Mouse (Mus musculus): ENCODE measurements around the gene Akap17b. TPM values are rescaled to one million over a fixed set of nuclear protein-coding genes. Genes with fewer than 3 reads are reported as not detected.

Gene Akap17b
- total and polyA plus RNA-seq, 3 experiments, result 1.7 to 4.3 (median 2.9) TPM

GRCm38 (mm10) chrX:36640046-36640445 lies 5.1 kb downstream of the Akap17b start:
- H3K27me3 ChIP-seq (replicated peaks), result no peaks in the 10 kb centered on the region
- dilution Hi-C loops (cut with MboI; ENCODE audit: extremely low pct_ligation_motif_present, extremely low pct_unique_long_range_greater_than_20kb, low sequenced_read_pairs) (no loop called here), in situ Hi-C loops (cut with MboI; ENCODE audit: low pct_ligation_motif_present, low pct_unique_long_range_greater_than_20kb, low sequenced_read_pairs) (no loop called here)
- DNase-seq (ENCODE audit: extremely low read depth), result no peak
- H3K9ac ChIP-seq (ENCODE audit: insufficient read depth, low read depth), result no peak overlapping the region
- peaks cover 0 to 4% of the 10 kb centered on the region in 2 experiments; a peak in 1 of 4 replicates for H3K4me1 ChIP-seq (ENCODE audit: control insufficient read depth in 1 of 2, insufficient read depth in 2 of 2)
- no peaks in the 10 kb centered on the region for H3K79me2 ChIP-seq (replicated peaks; ENCODE audit: control insufficient read depth, extremely low read depth, insufficient read depth, poor library complexity, severe bottlenecking)
- H3K4me3 ChIP-seq (replicated peaks in 1 of 3; ENCODE audit: low read depth in 2 of 3, low read length in 2 of 3, poor library complexity in 1 of 3), result no peak overlapping the region
- peaks cover 0 to 2% of the 10 kb centered on the region in 2 experiments for H3K36me3 ChIP-seq (replicated peaks in 1 of 2; ENCODE audit: control insufficient read depth in 1 of 2, insufficient read depth in 1 of 2, low read length in 1 of 2)
- no peak for TF ChIP-seq MAX (IDR thresholded peaks at IDR 0.05; ENCODE audit: low read length)
- no peak for TF ChIP-seq TCF12 (IDR thresholded peaks at IDR 0.05; ENCODE audit: low read depth, low read length)
- no peak for TF ChIP-seq USF1 (IDR thresholded peaks at IDR 0.05; ENCODE audit: low read depth, low read length)
- no peak overlapping the region for H3K4me2 ChIP-seq (ENCODE audit: insufficient read depth, low read depth, poor library complexity, severe bottlenecking)
- no peaks in the 10 kb centered on the region for H3K9me3 ChIP-seq (replicated peaks; ENCODE audit: low read length)
- H3K27ac ChIP-seq (ENCODE audit: insufficient read depth, low read depth), result no peak overlapping the region

- Histone ChIP-seq H3K4me3 (replicated peaks in 1 of 3; ENCODE audit: low read depth in 2 of 3, low read length in 2 of 3, poor library complexity in 1 of 3) (no peak overlapping the region), H3K27me3 (replicated peaks) (no peaks in the 10 kb centered on the region), H3K27ac (ENCODE audit: insufficient read depth, low read depth) (no peak overlapping the region), H3K9ac (ENCODE audit: insufficient read depth, low read depth) (no peak overlapping the region), H3K4me2 (ENCODE audit: insufficient read depth, low read depth, poor library complexity, severe bottlenecking) (no peak overlapping the region), H3K4me1 (ENCODE audit: control insufficient read depth in 1 of 2, insufficient read depth in 2 of 2) (no peaks in the 10 kb centered on the region), H3K79me2 (replicated peaks; ENCODE audit: control insufficient read depth, extremely low read depth, insufficient read depth, poor library complexity, severe bottlenecking) (no peaks in the 10 kb centered on the region), H3K36me3 (replicated peaks in 1 of 2; ENCODE audit: control insufficient read depth in 1 of 2, insufficient read depth in 1 of 2, low read length in 1 of 2) (peaks cover 0 to 5% of the 10 kb centered on the region in 2 experiments), H3K9me3 (replicated peaks; ENCODE audit: low read length) (peaks cover 2% of the 10 kb centered on the region)
- in situ Hi-C loops (cut with MboI; ENCODE audit: low pct_ligation_motif_present, low pct_unique_long_range_greater_than_20kb, low sequenced_read_pairs) (no loop called here), dilution Hi-C loops (cut with MboI; ENCODE audit: extremely low pct_ligation_motif_present, extremely low pct_unique_long_range_greater_than_20kb, low sequenced_read_pairs) (no loop called here)
- TF ChIP-seq SMC3 (IDR thresholded peaks at IDR 0.05; ENCODE audit: low read depth, low read length) (peak; percentile 33), USF1 (IDR thresholded peaks at IDR 0.05; ENCODE audit: low read depth, low read length) (no peak), E2F4 (IDR thresholded peaks at IDR 0.05; ENCODE audit: insufficient replicate concordance, low read depth, low read length) (no peak), ZC3H11A (IDR thresholded peaks at IDR 0.05; ENCODE audit: low read depth, low read length) (no peak), USF2 (conservative IDR thresholded peaks at IDR 0.05; ENCODE audit: low read depth, low read length) (no peak), MYC (IDR thresholded peaks at IDR 0.05; ENCODE audit: low read depth, low read length) (peak; percentile 54; the same call in 1 of the 2 replicates), RAD21 (IDR thresholded peaks at IDR 0.05; ENCODE audit: low read depth, low read length) (peak; percentile 29), CHD2 (IDR thresholded peaks at IDR 0.05; ENCODE audit: low read length) (no peak), SIN3A (IDR thresholded peaks at IDR 0.05; ENCODE audit: low read length) (no peak), CHD1 (IDR thresholded peaks at IDR 0.05; ENCODE audit: low read depth, low read length) (no peak), CTCF (conservative IDR thresholded peaks at IDR 0.05 in 1 of 2, IDR thresholded peaks at IDR 0.05 in 1 of 2; ENCODE audit: low read depth in 2 of 2, low read length in 2 of 2) (peak in 1 of 2 experiments; percentile 52; a peak in 2 of 4 replicates), ZNF384 (IDR thresholded peaks at IDR 0.05; ENCODE audit: low read depth, low read length) (no peak)
- peak; percentile 6 for DNase-seq (ENCODE audit: extremely low read depth)
Observed at GRCm38 (mm10) chrX:36630771-36631170, 14.4 kb downstream of the Akap17b start.

GRCm38 (mm10) chrX:36628102-36628501 lies 17.1 kb downstream of the Akap17b start:
- Histone ChIP-seq H3K9me3 (replicated peaks; ENCODE audit: low read length) (peaks cover 1% of the 10 kb centered on the region), H3K79me2 (replicated peaks; ENCODE audit: control insufficient read depth, extremely low read depth, insufficient read depth, poor library complexity, severe bottlenecking) (no peaks in the 10 kb centered on the region), H3K4me1 (ENCODE audit: control insufficient read depth in 1 of 2, insufficient read depth in 2 of 2) (no peaks in the 10 kb centered on the region), H3K4me3 (replicated peaks in 1 of 3; ENCODE audit: low read depth in 2 of 3, low read length in 2 of 3, poor library complexity in 1 of 3) (no peak overlapping the region), H3K4me2 (ENCODE audit: insufficient read depth, low read depth, poor library complexity, severe bottlenecking) (no peak overlapping the region), H3K9ac (ENCODE audit: insufficient read depth, low read depth) (no peak overlapping the region), H3K27me3 (replicated peaks) (no peaks in the 10 kb centered on the region), H3K27ac (ENCODE audit: insufficient read depth, low read depth) (no peak overlapping the region), H3K36me3 (replicated peaks in 1 of 2; ENCODE audit: control insufficient read depth in 1 of 2, insufficient read depth in 1 of 2, low read length in 1 of 2) (peaks cover 0 to 4% of the 10 kb centered on the region in 2 experiments)
- dilution Hi-C loops (cut with MboI; ENCODE audit: extremely low pct_ligation_motif_present, extremely low pct_unique_long_range_greater_than_20kb, low sequenced_read_pairs) (no loop called here), in situ Hi-C loops (cut with MboI; ENCODE audit: low pct_ligation_motif_present, low pct_unique_long_range_greater_than_20kb, low sequenced_read_pairs) (no loop called here)
- no peak for DNase-seq (ENCODE audit: extremely low read depth)
- TF ChIP-seq JUND (conservative IDR thresholded peaks at IDR 0.05; ENCODE audit: low read depth, low read length) (no peak), IRF4 (IDR thresholded peaks at IDR 0.05; ENCODE audit: low read depth, low read length) (no peak), GABPA (IDR thresholded peaks at IDR 0.05; ENCODE audit: insufficient replicate concordance, low read depth, low read length) (no peak), MAX (IDR thresholded peaks at IDR 0.05; ENCODE audit: low read length) (no peak), UBTF (IDR thresholded peaks at IDR 0.05; ENCODE audit: low read depth, low read length) (no peak), USF1 (IDR thresholded peaks at IDR 0.05; ENCODE audit: low read depth, low read length) (no peak), ZMIZ1 (IDR thresholded peaks at IDR 0.05; ENCODE audit: low read depth, low read length) (no peak), HCFC1 (IDR thresholded peaks at IDR 0.05; ENCODE audit: low read depth, low read length) (no peak), SMC3 (IDR thresholded peaks at IDR 0.05; ENCODE audit: low read depth, low read length) (no peak), EP300 (IDR thresholded peaks at IDR 0.05; ENCODE audit: low read length) (no peak)
